ENCODE assay signal across 28 mouse cellular contexts in the genomic region with DNA sequence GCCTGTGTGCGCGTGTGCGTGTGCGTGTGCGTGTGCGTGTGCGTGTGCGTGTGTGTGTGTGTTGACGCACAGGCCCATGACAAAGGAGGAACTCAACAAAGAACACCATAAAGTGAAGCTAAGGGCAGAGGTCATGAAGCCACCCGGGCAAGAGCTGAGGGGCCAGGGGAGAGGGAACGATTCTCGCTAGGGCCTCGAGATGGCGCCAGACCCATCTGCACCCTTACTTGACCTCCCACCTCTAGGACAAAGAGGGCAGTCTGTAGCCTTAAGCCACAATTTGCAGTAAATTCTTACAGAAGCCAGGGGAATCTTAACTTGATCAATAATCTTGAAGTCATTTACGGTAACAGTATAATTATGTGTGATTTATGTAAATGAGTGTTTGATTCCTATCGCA. TPM values are rescaled to one million over a fixed set of nuclear protein-coding genes. Genes with fewer than 3 reads are reported as not detected.
A peak's percentile ranks its signal among the peaks of the same experiment; 100 is the strongest.
DNase-seq lines count a peak whose midpoint lies in the region; ATAC-seq and TF ChIP-seq lines count a peak whose summit lies in the region.
"Had no signal": no experiment of that assay in that cellular context is flagged by ENCODE, and none has a peak within 500 bp of the region (broad histone marks: within the 10 kb centered on the region; RNA-seq: fewer than 3 reads in every experiment).

No protein-coding gene starts in this region.

- no peaks in the 10 kb centered on the region for H3K79me2 ChIP-seq in heart, adult 2 months (replicated peaks; ENCODE audit: control insufficient read depth, insufficient read depth, low read length)

- no peak overlapping the region for H3K4me3 ChIP-seq in heart, adult 2 months
- no peak overlapping the region for H3K4me3 ChIP-seq in heart, embryonic 10.5 days
- H3K4me3 ChIP-seq in liver, postnatal 0 days (ENCODE audit: low read depth, low read length) = no peak overlapping the region
- H3K4me3 ChIP-seq in liver, embryonic 11.5 days (ENCODE audit: low read depth, low read length) = no peak overlapping the region
- no peak overlapping the region for H3K4me3 ChIP-seq in E14TG2a.4 (replicated peaks; ENCODE audit: low read length)
- no peak overlapping the region for H3K4me3 ChIP-seq in forebrain, embryonic 10.5 days
- H3K4me3 ChIP-seq: heart, embryonic 13.5 days; hindbrain, embryonic 12.5 days; layer of hippocampus, adult 2 months; liver, embryonic 15.5 days had no signal

- no peak for TF ChIP-seq POLR2A in heart, adult 2 months (IDR thresholded peaks at IDR 0.05; ENCODE audit: insufficient read depth, low read depth, low read length)

- TF ChIP-seq CTCF in heart, adult 2 months (IDR thresholded peaks at IDR 0.05) = 0 out of 2 replicates have a peak, but pooled peaks have one; percentile 6
- TF ChIP-seq CTCF in liver, postnatal 0 days (IDR thresholded peaks at IDR 0.05; ENCODE audit: low read depth) = 0 out of 2 replicates have a peak, but pooled peaks have one; percentile 9
- TF ChIP-seq CTCF in E14TG2a.4 (conservative IDR thresholded peaks at IDR 0.05; ENCODE audit: low read length) = peak; percentile 75

- H3K36me3 ChIP-seq in heart, adult 2 months (ENCODE audit: control insufficient read depth, insufficient read depth, low read length) = no peaks in the 10 kb centered on the region
- H3K36me3 ChIP-seq in heart, embryonic 10.5 days = no peaks in the 10 kb centered on the region
- no peaks in the 10 kb centered on the region for H3K36me3 ChIP-seq in liver, postnatal 0 days (replicated peaks; ENCODE audit: insufficient read depth, low read length)
- H3K36me3 ChIP-seq in liver, embryonic 11.5 days (ENCODE audit: control insufficient read depth, insufficient read depth, low read length) = no peaks in the 10 kb centered on the region
- no peaks in the 10 kb centered on the region for H3K36me3 ChIP-seq in E14TG2a.4 (ENCODE audit: insufficient read depth, low read length)
- H3K36me3 ChIP-seq in forebrain, embryonic 10.5 days (replicated peaks) = no peaks in the 10 kb centered on the region
- H3K36me3 ChIP-seq: heart, embryonic 13.5 days; hindbrain, embryonic 12.5 days; liver, embryonic 15.5 days had no signal

- WGBS in heart, adult 2 months = 64% methylated on average over 16 of the region's 16 CpGs
- WGBS in heart, embryonic 10.5 days = 62% methylated on average over 16 of the region's 16 CpGs
- WGBS in liver, postnatal 0 days (ENCODE audit: insufficient replicate concordance) = 65% methylated on average over 16 of the region's 16 CpGs
- 58% methylated on average over 16 of the region's 16 CpGs for WGBS in liver, embryonic 11.5 days
- 59% methylated on average over 16 of the region's 16 CpGs for WGBS in forebrain, embryonic 10.5 days

- H3K9ac ChIP-seq in heart, adult 2 months (ENCODE audit: low read depth, low read length) = no peak overlapping the region
- no peak overlapping the region for H3K9ac ChIP-seq in liver, postnatal 0 days (replicated peaks)
- H3K9ac ChIP-seq in liver, embryonic 11.5 days (ENCODE audit: low read depth, low read length) = no peak overlapping the region
- H3K9ac ChIP-seq: heart, embryonic 13.5 days; hindbrain, embryonic 12.5 days; liver, embryonic 15.5 days had no signal

- no peaks in the 10 kb centered on the region for H3K9me3 ChIP-seq in heart, embryonic 10.5 days
- H3K9me3 ChIP-seq in liver, postnatal 0 days (ENCODE audit: low read length) = no peaks in the 10 kb centered on the region
- no peaks in the 10 kb centered on the region for H3K9me3 ChIP-seq in liver, embryonic 11.5 days (ENCODE audit: control insufficient read depth, low read length)
- no peaks in the 10 kb centered on the region for H3K9me3 ChIP-seq in E14TG2a.4 (ENCODE audit: low read length)
- H3K9me3 ChIP-seq in forebrain, embryonic 10.5 days = peaks cover 4% of the 10 kb centered on the region; the same call in 1 of the 2 replicates
- H3K9me3 ChIP-seq: heart, embryonic 13.5 days; hindbrain, embryonic 12.5 days; liver, embryonic 15.5 days had no signal

- ATAC-seq in liver, postnatal 0 days = no peak
- ATAC-seq in liver, embryonic 11.5 days (replicated peaks; ENCODE audit: low FRiP score) = no peak
- ATAC-seq: forebrain, embryonic 14.5 days; inflammation-experienced regulatory T-cells, adult 6 months; midbrain, embryonic 16.5 days had no signal

- no peak overlapping the region for H3K4me2 ChIP-seq in liver, postnatal 0 days (ENCODE audit: low read depth, low read length)
- H3K4me2 ChIP-seq in liver, embryonic 11.5 days = no peak overlapping the region
- H3K4me2 ChIP-seq: heart, embryonic 13.5 days; hindbrain, embryonic 12.5 days; liver, embryonic 15.5 days had no signal

- no peaks in the 10 kb centered on the region for H3K27me3 ChIP-seq in heart, adult 2 months (ENCODE audit: control insufficient read depth, insufficient read depth, low read length)
- H3K27me3 ChIP-seq in heart, embryonic 10.5 days (ENCODE audit: insufficient read depth, poor library complexity, severe bottlenecking) = peaks cover 7% of the 10 kb centered on the region; the same call in 1 of the 2 replicates
- no peaks in the 10 kb centered on the region for H3K27me3 ChIP-seq in liver, postnatal 0 days (ENCODE audit: insufficient read depth, low read length)
- no peaks in the 10 kb centered on the region for H3K27me3 ChIP-seq in liver, embryonic 11.5 days (replicated peaks; ENCODE audit: control insufficient read depth, insufficient read depth, low read length)
- H3K27me3 ChIP-seq in E14TG2a.4 (ENCODE audit: insufficient read depth, low read length) = peaks cover 16% of the 10 kb centered on the region
- H3K27me3 ChIP-seq in forebrain, embryonic 10.5 days (ENCODE audit: poor library complexity, severe bottlenecking) = peaks cover 19% of the 10 kb centered on the region
- H3K27me3 ChIP-seq: heart, embryonic 13.5 days; liver, embryonic 15.5 days had no signal

- no peaks in the 10 kb centered on the region for H3K4me1 ChIP-seq in heart, adult 2 months (ENCODE audit: control insufficient read depth, insufficient read depth, low read length)
- H3K4me1 ChIP-seq in heart, embryonic 10.5 days = 0 out of 2 replicates have a peak, but pooled peaks cover 3% of the 10 kb centered on the region
- no peaks in the 10 kb centered on the region for H3K4me1 ChIP-seq in liver, postnatal 0 days (ENCODE audit: insufficient read depth)
- no peaks in the 10 kb centered on the region for H3K4me1 ChIP-seq in liver, embryonic 11.5 days (replicated peaks; ENCODE audit: control insufficient read depth, insufficient read depth, low read length)
- H3K4me1 ChIP-seq in E14TG2a.4 (replicated peaks; ENCODE audit: low read depth, low read length) = no peaks in the 10 kb centered on the region
- no peaks in the 10 kb centered on the region for H3K4me1 ChIP-seq in forebrain, embryonic 10.5 days
- H3K4me1 ChIP-seq: heart, embryonic 13.5 days; hindbrain, embryonic 12.5 days; liver, embryonic 15.5 days had no signal

- no peak for TF ChIP-seq EP300 in heart, adult 2 months (IDR thresholded peaks at IDR 0.05; ENCODE audit: insufficient read depth, low read depth, low read length)
- no peak for TF ChIP-seq EP300 in liver, postnatal 0 days (IDR thresholded peaks at IDR 0.05; ENCODE audit: low read depth)

- intact Hi-C loops in heart, adult 2 months (cut with DNase I) = no loop called here

- DNase-seq in heart, adult 2 months = no peak
- DNase-seq in heart, embryonic 10.5 days (ENCODE audit: low spot score) = no peak
- DNase-seq in liver, postnatal 0 days = no peak
- DNase-seq in liver, embryonic 11.5 days (ENCODE audit: low spot score) = no peak
- DNase-seq in ZHBTc4 (ENCODE audit: low read depth, low spot score) = peak; percentile 55
- DNase-seq in T-cell, adult 2 months (ENCODE audit: low spot score) = no peak
- DNase-seq in forebrain, embryonic 10.5 days (ENCODE audit: extremely low spot score, low spot score) = no peak
- DNase-seq: adrenal gland, postnatal 36 days; cerebellum, adult 11 months; cerebellum, adult 9-11 months; kidney, adult 9 months; kidney, postnatal 25 days; lung, postnatal 4 days; right cerebral cortex, adult 18-20 months; right cerebral cortex, postnatal 4 days; thymus, adult 2 months; thymus, postnatal 4 days had no signal

- no peak overlapping the region for H3K27ac ChIP-seq in heart, adult 2 months
- H3K27ac ChIP-seq in heart, embryonic 10.5 days = no peak overlapping the region
- H3K27ac ChIP-seq in liver, postnatal 0 days (ENCODE audit: low read depth) = no peak overlapping the region
- no peak overlapping the region for H3K27ac ChIP-seq in liver, embryonic 11.5 days (ENCODE audit: low read depth, low read length)
- no peak overlapping the region for H3K27ac ChIP-seq in forebrain, embryonic 10.5 days
- H3K27ac ChIP-seq: heart, embryonic 13.5 days; hindbrain, embryonic 12.5 days; layer of hippocampus, adult 2 months; liver, embryonic 15.5 days had no signal

RNA-seq across cellular contexts. Expression of a gene that starts 19.9 kb away (rescaled TPM):
- total RNA-seq in heart, adult 2 months (2021) = 1 to 10 TPM; 4.5 to 4.8 TPM
- polyA plus RNA-seq in heart, adult 2 months (2012; rRNA removed) = 3.8 and 4.5 TPM in 2 replicates
- 10.1 and 12.8 TPM in 2 replicates for polyA plus RNA-seq in heart, embryonic 10.5 days (2016; fragmentation: Nextera tagmentation; extraction: Ambion mirVana)
- not detected in 2 replicates for polyA plus RNA-seq in liver, postnatal 0 days (2015; fragmentation: Nextera tagmentation; extraction: Ambion mirVana)
- 0.53 and 1.0 TPM in 2 replicates for polyA plus RNA-seq in liver, embryonic 11.5 days (2014; fragmentation: Nextera tagmentation; extraction: Ambion mirVana)
- polyA plus RNA-seq in forebrain, embryonic 10.5 days (2016; fragmentation: Nextera tagmentation; extraction: Ambion mirVana) = 1.1 and 1.9 TPM in 2 replicates
- total RNA-seq: granulocyte monocyte progenitor cell, adult 5-6 weeks; layer of hippocampus, postnatal 25 days had no signal
- polyA plus RNA-seq: cortical plate, adult 2 months; inflammation-experienced regulatory T-cells, adult 6 months; liver, embryonic 15.5 days had no signal

Comparison
In these comparisons a context has a peak if more than half of its experiments do, and no peak if none do; other contexts are left out.
1. CTCF ChIP-seq: peak in every context shown above with its lines; median percentile 75 in E14TG2a.4; 9 in liver, postnatal 0 days; 6 in heart, adult 2 months.